Mouse (Mus musculus) adrenal gland, adult 18-20 months (tissue): ENCODE measurements around the gene Ppif. TPM values are rescaled to one million over a fixed set of nuclear protein-coding genes. Genes with fewer than 3 reads are reported as not detected.

Experiments
- DNase-seq, 2 experiments: peaks; one replicate each; pipeline ENCODE4 v3.0.0; 2021 to 2022; ENCODE audit warnings: low spot score in 2 of 2
- long read RNA-seq, 2 experiments: library from polyadenylated mRNA; stranded (forward); transcript quantifications; one replicate each; pipeline ENCODE4 v2.0.0; 2021
- total RNA-seq, 2 experiments: library from RNA; stranded (reverse); gene quantifications; 1 replicate in 1 of 2; 2 replicates in 1 of 2; pipeline ENCODE4 v1.2.3; 2021

Gene Ppif
- total RNA-seq: 10 to 100 TPM; 21.3 to 32.1 TPM
- long read RNA-seq, experiment 1, transcript Ppif-201 (6 exons, 1,549 nt): major isoform, 31 of 34 reads
- long read RNA-seq, experiment 1, partial matches to known transcripts: 0 of 34 reads
- long read RNA-seq, experiment 1, other reads (novel, unspliced or antisense): 3 of 34 reads
- long read RNA-seq, experiment 2, transcript Ppif-201 (6 exons, 1,549 nt): major isoform, 34 of 39 reads
- long read RNA-seq, experiment 2, partial matches to known transcripts: 3 of 39 reads
- long read RNA-seq, experiment 2, other reads (novel, unspliced or antisense): 2 of 39 reads

DNA sequence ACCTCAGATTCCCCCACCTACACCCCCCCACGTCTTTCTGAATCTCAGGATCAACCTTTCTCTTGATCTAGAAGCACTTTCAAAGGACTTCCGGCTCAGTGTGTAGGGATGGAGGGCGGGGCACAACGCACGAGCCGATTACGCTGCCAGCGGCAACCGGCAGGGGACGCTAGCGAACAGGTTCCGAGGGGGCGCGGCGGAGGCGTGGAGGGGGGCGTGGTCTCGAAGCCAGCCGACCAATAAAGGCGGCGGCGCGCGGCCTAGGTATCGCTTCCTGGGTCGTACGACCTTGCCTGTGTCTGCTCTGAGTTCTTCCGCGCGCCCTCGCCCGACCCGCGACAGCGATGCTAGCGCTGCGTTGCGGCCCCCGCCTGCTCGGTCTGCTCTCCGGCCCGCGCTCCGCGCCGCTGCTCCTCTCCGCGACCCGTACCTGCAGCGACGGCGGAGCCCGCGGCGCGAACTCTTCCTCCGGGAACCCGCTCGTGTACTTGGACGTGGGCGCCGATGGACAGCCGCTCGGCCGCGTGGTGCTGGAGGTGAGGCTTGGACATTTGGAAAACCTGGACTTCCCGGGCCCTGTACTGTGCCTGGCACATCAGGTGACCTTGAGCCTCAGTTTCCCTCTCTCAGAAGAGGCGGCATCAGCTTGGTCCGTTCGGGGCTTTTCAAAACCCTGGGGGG is at the start of gene Ppif:
Ppif (plus strand) TSS at position 267 of the 681 bp plus-strand sequence.
- DNase-seq: peak; percentile 99 to 100

DNA sequence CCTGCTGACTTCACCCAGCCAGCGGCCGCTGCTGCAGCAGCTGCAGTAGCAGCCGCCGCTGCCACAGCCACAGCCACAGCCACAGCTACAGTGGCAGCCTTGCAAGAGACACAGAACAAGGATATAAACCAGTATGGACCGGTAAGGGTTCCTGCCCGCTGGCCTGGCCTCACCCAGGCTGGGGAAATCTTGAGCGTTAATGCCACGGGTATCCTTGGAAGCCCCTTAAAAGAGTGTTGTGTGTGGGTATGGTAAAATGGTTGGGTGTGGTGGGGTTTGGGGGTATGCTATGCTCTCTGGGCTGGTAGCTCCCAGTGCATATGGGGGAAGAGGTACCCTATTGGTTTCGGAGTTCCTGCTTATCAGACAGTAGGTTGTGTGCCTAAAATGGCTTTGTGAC is 48.2 kb upstream of the Ppif start:
- no peak for DNase-seq

DNA sequence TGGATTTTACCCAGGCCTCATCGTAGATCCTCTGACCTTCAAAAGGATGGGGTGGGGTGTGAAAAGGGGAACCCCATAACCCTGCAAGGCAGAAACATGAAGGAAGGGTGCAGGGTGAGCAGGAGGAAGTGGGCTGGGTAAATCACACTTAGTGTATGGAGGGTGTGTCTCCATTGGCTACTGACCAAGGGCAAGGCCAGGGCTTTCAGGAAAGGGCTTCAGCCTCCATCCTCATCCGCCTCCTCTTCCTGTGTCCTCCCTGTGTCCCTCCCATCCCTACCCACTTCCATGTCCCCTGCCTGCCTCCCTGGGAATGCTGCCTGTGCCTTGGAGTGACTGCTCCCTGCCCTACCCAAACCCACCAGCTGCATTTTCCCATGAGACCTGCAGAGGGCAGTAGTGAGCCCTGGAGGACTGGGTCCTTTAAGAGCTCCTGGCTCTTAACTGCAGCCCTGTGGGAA is 47.8 kb upstream of the Ppif start:
- DNase-seq: peak; percentile 50 to 51

DNA sequence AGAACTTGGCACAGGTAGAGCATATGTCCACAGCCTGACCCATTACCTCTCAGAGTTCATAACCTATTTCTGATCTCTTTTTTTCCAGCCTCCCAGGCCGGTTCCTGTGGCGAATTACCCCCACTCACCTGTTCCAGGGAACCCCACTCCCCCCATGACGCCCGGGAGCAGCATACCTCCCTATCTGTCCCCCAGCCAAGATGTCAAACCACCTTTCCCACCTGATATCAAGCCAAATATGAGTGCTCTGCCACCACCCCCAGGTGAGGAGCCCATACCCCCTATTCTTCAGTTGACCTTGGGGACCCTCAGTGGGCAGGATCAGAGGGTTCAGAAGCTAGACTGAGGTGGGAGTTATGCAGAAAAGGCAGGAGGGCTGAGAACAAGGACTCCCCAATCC is 42.8 kb upstream of the Ppif start:
- no peak for DNase-seq

DNA sequence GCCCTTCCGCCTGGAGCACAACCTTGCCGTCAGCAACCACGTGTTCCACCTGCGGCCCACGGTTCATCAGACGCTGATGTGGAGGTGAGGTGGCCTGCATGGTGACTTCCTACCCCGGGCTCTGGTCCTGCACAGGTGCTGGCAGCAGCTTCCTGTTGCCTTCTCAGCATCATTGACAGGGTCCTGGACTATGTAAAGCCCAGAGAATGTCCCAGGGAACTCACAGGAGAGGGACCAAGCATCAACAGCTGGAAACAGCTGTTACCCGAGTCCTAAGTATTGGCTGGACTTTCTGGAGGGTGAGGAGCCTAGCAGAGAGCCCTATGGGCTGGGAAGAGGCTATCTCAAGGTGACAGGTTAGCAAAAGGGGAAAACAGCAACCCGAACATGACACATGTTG is 42.0 kb upstream of the Ppif start:
- no peak for DNase-seq

DNA sequence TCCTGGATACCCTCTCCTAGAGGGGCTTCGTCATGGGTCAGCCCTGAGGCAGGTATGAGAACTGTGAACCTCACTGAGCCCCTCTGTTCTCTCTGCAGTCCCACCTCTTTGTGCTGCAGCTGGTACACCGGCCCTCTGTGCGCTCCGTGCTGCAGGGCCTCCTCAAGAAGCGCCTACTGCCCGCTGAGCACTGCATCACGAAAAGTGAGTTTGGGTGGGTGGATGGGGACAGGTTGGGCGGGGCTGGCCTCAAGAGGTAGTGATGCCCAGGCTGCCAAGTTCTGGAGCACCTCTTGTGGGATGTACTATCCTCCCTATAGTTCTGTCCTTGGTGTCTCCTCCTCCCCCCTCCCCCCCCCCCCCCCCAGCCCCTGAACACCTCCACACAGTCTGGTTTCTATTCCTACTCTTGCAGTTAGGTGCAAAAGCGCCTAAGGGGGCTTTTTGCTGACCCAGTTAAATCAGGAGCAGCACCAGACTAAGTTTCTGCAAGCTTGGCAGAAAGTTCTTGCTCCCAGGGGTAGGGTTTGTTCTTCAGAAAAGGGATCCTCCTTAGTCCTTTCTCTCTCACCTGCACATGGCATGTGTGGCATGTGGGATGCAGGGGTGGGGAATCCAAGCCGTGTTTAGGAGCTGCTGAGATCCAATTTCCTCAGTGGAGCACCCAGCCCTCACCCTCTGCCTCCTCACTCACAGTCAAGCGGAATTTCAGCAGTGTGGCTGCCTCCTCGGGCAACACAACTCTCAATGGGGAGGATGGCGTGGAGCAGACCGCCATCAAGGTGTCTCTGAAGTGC is 39.4 kb upstream of the Ppif start:
- DNase-seq: no peak

DNA sequence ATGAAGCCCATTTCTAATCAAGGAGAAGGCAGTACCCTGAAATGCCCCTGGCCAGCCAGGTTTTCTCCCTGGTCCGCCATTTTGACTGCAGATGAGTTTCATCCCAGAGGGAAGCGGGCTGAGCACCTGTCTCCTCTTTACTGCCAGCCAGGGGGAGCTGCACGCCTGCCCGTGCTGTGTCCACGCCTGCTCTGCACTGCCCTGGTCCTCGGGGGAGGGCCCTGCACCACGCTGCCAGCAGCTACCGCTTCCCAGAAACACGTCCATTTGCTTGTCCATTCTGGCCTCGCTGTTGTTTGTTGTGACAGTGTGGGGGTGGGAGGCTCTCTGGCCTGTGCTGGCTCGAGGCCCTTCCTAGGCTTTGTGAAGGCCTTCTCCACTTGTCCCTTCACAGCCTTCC is 33.3 kb upstream of the Ppif start:
- DNase-seq: no peak

DNA sequence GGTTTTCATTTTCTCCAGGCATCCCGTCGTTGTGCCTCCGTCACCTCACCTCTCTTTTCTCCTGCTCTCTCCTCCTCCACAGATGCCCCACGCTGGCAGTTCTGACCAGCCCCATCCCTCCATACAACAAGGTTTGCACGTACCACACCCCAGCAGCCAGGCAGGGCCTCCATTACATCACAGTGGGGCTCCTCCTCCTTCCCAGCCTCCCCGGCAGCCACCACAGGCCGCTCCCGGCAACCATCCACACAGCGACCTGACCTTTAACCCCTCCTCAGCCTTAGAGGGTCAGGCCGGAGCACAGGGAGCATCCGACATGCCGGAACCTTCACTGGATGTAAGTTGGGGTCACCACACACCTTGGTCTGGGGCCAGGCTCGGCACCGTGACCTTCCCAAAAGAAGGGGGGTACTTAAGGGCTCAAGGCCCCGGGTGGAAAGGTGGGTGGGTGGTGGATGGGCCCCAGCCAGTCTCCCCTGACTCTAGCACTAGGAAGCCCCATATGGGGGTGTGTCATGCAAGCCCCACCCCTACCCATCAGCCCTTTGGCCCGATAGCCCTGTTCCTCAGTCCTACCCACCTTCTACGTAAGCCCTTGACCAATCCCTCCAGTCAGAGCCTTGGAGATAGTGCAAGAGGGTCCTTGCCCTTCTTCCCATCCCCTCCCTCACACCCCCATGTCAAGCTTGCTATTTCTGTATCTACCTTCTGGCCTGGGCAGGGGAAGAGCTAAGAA is 32.6 kb upstream of the Ppif start:
- no peak for DNase-seq

DNA sequence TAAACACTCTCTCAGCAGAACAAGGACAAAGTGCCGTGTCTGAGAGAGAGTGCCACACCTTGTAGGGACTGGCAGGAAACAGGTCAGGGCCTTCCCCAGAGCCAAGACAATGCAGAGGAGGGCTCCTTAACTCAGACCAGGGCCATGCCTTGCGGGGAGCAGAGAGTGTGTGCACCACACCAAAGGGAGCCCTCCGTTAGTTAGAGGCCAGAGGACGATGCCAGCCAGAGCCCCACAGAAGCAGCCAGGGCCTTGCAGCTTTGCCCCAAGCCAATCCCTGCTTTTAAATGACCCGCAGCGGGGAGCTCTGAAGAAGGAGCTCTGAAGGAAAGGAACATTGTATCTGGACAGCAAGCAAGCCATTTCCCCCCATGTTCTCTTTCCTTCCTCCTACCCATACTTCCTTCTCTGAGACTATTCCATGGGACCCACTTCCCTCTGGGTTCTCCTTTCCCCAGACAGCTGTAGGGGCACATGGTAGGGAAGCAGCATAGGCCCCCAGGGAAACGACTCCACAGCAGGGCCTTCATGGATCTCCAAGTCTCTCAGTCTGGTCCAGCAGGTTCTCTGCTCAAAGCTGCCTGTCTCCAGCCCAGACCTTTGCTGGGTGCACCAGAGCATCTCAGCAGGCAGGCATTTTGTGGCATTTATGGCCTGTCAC is 30.2 kb upstream of the Ppif start:
- DNase-seq: no peak

DNA sequence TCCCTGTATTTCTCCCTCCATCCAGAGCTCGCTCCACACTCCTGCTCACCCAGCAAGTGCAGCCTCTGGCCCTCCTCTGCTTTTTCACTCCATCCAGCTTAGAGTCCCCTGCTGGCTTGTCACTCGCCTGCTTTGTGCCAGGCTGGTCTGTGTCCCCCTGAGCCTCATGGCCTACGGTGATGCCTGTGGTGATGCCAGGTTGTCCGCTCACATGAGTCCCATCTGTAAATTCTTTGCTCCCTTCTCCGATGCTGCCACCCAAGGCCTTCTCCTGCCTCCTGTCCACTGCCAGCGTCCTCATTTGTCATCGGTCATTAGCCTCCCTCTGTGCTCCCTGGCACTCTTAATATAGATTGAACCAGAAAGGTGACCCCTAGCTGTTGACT is 29.7 kb upstream of the Ppif start:
- DNase-seq: no peak

DNA sequence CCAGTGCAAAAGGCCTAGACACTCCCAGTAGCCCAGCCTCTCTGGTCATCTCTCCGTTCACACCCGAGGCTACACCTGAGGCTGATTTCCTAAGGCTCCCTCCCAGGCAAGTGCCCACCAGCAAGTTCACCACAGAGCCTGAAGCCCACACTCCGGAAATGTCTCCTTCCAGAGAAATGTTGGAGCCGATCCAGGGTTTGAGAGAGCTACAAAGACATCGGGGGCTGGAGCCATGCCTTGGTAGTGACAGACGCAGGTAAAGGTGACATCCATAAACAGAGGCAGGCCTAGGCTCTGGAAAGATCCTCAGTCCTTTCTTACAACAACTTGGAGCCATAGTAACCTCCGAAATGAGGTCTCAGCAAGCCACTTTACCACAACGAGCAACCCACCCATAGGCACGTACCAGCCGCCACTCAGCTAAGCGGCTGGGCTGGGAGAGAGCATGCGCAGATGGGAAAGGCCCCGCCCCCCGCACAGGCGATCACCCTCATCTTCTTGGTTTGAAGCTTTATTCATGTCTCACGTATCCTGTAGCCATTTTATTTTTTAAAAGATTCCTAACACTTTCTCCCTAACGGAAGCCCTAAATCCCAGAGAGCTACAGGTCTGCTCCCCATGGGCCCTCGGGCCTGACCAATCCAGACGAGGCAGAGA is 28.5 kb upstream of the Ppif start:
- DNase-seq: no peak

DNA sequence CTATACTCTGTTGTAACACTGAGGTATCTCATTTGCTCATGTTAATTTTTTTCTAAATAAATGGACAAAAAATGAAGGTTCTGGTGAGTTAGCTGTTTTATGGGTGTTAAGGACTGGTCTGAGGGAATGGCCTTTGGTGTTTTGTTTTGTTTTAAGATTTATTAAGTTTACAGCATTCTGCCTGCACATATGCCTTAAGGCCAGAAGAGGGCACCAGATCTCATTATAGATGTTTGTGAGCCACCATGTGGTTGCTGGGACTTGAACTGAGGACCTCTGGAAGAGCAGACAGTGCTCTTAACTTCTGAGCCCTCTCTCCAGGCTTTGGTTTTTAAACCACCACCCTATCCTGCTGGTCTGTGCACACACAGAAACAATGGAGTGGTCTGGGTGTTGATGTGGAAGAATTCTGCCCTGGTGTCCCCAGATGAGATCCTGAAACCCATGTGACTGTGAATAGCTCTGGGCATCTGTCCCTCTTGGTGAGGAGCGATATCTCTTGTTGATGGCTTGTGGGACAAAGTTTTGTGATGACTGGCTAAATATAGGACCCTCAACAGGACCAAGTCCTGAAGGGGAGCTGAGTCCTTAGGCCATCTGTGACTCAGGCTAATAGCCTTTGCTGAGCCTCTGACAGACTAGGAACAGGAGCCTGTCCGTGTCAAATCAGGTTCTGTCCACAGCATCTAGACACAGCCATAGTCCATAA is 27.1 kb upstream of the Ppif start:
- DNase-seq: no peak

DNA sequence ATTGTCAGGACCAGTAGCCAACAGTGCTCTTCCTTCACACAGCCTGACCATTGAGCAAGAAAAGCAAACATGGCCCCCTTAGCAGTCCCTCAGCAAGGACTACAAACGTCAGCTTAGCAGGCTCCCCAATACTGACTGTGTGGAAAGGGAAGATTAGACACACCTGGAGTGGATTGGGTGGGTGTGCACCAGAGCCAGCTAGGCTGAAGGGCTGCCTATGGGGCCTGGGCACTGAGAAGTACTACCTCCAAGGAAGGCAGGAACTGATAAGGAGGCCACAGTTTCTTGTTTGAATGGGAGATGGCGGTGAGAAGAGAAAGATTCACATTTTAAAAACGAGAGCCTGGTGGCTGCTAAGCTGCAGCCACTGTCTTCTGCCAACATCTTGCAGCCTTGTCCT is 26.4 kb upstream of the Ppif start:
- DNase-seq: no peak

DNA sequence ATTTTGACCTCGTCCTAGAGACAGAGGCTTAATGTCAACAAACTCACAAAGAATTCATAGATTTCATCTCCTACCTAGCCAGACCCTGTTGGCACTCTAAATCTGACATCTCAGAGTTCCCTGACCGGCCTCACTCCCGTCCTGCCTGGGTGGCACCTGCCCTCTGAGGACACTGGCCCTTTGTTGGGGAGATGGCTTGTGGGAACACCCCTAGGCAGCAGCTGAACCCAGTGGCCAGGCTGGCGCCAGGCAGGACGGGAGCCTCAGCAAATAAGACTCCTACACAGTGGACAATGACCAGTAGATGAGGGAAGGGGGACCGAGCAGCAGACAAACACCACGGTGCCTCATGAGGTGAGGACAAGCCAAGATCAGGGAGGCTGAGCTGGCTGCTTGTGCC is 14.3 kb upstream of the Ppif start:
- DNase-seq: no peak

DNA sequence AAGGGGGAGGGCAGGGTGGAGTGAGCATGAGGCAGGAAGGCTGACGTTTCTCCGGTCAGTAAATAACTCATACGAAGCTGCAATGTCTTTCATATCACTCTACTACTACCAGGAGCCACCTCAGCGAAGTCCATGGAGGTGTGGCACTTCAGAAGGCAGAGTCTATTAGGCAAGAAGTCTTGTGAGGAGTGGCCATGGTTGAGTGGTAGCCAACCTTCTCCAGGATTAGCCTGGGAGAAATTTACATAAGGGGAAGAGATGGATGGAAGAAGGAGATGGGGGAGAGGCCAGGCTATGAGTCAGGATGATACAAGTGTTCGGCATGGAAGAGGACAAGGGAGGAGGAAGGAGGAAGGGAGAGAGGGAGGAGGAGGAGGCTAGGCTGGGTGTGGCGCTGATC is 11.9 kb upstream of the Ppif start:
- DNase-seq: no peak

DNA sequence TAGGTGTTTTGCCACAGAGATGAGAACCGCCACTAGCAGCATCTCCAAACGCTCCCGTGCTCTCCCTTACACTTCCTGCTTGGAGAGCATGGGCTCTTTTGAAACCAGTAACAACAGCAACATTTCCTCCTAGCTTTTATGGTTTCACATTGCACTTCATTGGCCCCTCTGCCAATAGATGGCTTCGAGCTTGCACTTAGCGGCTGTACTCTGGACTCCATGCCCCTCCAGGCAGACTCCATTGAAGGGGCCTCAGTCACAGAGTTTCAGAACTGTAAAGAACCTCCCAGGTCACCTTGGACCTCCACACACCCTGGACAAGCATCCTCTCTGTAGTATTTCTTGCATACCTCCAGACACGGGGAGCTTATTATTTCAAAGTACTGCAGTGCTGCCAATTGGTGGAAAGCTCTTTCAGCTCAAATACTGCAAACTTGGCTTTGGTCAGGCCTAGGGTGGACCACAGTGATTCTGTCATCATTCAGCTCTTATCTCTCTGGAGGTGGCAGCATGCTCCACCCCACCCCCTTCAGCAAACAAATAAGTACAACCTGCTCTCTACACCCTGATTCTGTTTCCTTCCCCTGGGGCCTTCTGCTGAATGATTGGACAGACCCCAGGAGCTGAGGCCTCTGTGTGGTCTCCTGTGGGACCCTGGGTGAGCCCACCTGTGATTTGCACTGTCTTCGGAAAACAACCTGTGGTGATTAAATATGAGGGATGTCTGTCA is 7.6 kb upstream of the Ppif start:
- no peak for DNase-seq

DNA sequence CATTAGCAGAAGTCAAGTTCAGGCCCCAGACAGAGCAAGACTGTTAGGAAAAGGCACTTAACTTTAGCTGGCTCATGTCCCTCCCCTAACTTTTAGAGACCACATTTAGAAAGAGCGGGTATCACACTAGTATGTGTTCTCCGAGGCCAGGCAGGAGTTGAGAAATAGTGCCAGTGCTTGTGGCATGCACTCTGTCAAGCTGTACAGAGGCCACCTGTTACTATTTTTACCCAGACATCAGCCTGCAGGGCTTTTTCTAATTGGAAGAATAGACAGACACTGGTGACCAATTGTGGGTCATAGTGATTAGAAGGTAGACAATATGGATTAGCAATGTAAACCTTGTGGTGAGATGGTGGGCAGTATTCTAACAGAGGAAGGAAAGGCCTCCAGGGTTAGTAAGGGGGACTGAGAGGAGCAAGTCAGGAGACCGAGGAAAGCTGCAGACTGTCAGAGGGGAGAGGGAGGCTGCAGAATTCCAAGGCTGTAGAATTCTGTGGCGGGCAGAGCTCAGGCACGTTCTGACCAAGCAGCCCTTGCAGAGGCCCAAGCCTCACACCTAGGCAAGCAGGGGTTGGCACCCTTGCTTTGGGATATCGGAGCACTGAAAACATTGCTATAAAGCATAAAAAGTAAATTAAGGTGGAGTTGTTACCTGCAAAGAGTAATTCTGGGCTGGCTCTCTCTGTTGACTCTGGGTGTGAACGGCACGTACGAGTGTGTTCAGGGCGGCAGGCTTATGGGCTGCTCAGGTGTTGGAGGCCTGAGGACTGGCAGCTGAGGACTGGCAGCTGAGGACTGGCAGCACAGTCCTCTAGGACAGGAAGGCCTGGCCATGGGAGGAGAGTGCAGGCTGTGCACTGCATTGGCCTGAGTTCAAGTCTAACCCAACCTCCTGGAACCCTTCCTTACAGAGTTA is 6.7 kb upstream of the Ppif start:
- DNase-seq: no peak
